Mouse (Mus musculus) heart, embryonic 14.5 days (tissue): Measurements from ENCODE around the gene Mpo. TPM values are rescaled to one million over a fixed set of nuclear protein-coding genes. Genes with fewer than 3 reads are reported as not detected.

ENCODE experiments used
- ATAC-seq: fragments of 200-750 bp; cut with Nextera tagmentation; 2 replicates; pipeline ENCODE4 v1.8.0; 2017; ENCODE audit warnings: low read depth, moderate TSS enrichment; ENCODE audit not compliant: insufficient number of reproducible peaks, insufficient read depth, low FRiP score
- H3K27ac ChIP-seq, 2 experiments: fragments of 200-500 bp in 1 of 2; fragments of 300-500 bp in 1 of 2; sonication (generic) in 1 of 2; replicated peaks in 1 of 2; 2 replicates each; pipeline ENCODE4 v1.5.1; 2012 to 2014; ENCODE audit warnings: low read depth in 2 of 2, low read length in 2 of 2, control low read depth in 1 of 2, mild to moderate bottlenecking in 1 of 2, mixed read lengths in 1 of 2; ENCODE audit not compliant: control insufficient read depth in 1 of 2, insufficient read depth in 1 of 2
- H3K27me3 ChIP-seq: fragments of 300-500 bp; sonication (generic); 2 replicates; pipeline ENCODE4 v1.6.1; 2014; ENCODE audit warnings: mild to moderate bottlenecking, low read length, control low read depth; ENCODE audit not compliant: control insufficient read depth, insufficient read depth
- H3K36me3 ChIP-seq: fragments of 300-500 bp; sonication (generic); 2 replicates; pipeline ENCODE4 v1.6.1; 2014; ENCODE audit warnings: mild to moderate bottlenecking, control low read depth, low read length, mixed read lengths; ENCODE audit not compliant: control insufficient read depth, insufficient read depth
- H3K4me1 ChIP-seq, 2 experiments: fragments of 200-500 bp in 1 of 2; fragments of 300-500 bp in 1 of 2; sonication (generic) in 1 of 2; 2 replicates each; pipeline ENCODE4 v1.6.1; 2012 to 2014; ENCODE audit warnings: low read length in 2 of 2, control low read depth in 1 of 2, mixed read lengths in 1 of 2; ENCODE audit not compliant: control insufficient read depth in 2 of 2, insufficient read depth in 2 of 2
- H3K4me2 ChIP-seq: fragments of 300-500 bp; sonication (generic); 2 replicates; pipeline ENCODE4 v1.6.1; 2014; ENCODE audit warnings: mild to moderate bottlenecking, low read length
- H3K4me3 ChIP-seq, 2 experiments: fragments of 200-500 bp in 1 of 2; fragments of 300-500 bp in 1 of 2; sonication (generic) in 1 of 2; 2 replicates each; pipeline ENCODE4 v1.5.1; 2012 to 2014; ENCODE audit warnings: low read length in 2 of 2, mild to moderate bottlenecking in 2 of 2, control low read depth in 1 of 2, low read depth in 1 of 2, moderate library complexity in 1 of 2; ENCODE audit not compliant: control insufficient read depth in 1 of 2, insufficient read depth in 1 of 2
- H3K9ac ChIP-seq: fragments of 300-500 bp; sonication (generic); 2 replicates; pipeline ENCODE4 v1.6.1; 2014; ENCODE audit warnings: mild to moderate bottlenecking, low read length
- H3K9me3 ChIP-seq: fragments of 300-500 bp; sonication (generic); 2 replicates; pipeline ENCODE4 v1.6.1; 2016; ENCODE audit warnings: low read length, control low read depth; ENCODE audit not compliant: control insufficient read depth
- WGBS: fragments of 180-500 bp; shearing (Covaris S2); extraction: QIAGEN DNeasy Blood & Tissue Kit; methylation state at CpG from one replicate; pipeline ENCODE4 v1.1.7; 2014; 5-methylcytosine and 5-hydroxymethylcytosine counted together
- polyA plus RNA-seq: library from polyadenylated mRNA; unstranded; fragments of >200 nt; fragmentation: Nextera tagmentation; extraction: Ambion mirVana; gene quantifications from 2 replicates; pipeline ENCODE4 v1.2.1, GENCODE M21; 2014

Mpo gene
- polyA plus RNA-seq, 1 experiment from 2014 or later, result 1.00 TPM

DNA sequence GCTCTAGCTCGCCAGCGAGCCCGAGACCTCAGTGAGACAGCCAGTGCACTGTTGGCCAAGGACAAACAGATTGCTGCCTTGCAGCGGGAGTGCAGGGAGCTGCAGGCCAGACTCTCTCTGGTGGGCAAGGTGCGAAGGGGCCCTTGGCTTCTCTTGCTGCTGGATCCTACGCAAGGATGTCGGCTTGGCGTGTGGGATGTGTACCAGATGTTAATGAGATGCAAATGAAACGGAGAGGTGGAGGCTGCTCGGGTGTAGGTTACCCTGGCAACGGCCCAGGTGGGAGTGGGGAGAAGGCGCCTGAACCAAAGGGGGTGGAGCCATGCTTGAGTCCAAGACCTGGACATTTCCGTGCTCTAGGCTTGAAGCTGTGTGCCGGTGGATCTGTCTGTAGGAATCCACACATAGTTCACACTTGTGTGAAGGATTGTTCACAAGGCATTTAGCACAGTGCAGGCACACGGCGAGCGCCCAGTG is 29.8 kb upstream of the Mpo start:
- Histone ChIP-seq H3K9ac (no peak overlapping the region; the same call in 1 of the 2 replicates), H3K4me3 (peak overlapping the region; percentile 37 to 40), H3K9me3 (no peaks in the 10 kb centered on the region), H3K4me2 (peak overlapping the region; percentile 75), H3K36me3 (no peaks in the 10 kb centered on the region), H3K4me1 (peaks cover 6 to 15% of the 10 kb centered on the region in 2 experiments; a peak in 3 of 4 replicates), H3K27ac (no peak overlapping the region), H3K27me3 (peaks cover 98% of the 10 kb centered on the region)
- no peak for ATAC-seq
- WGBS, result 3% methylated on average over 17 of the region's 17 CpGs

DNA sequence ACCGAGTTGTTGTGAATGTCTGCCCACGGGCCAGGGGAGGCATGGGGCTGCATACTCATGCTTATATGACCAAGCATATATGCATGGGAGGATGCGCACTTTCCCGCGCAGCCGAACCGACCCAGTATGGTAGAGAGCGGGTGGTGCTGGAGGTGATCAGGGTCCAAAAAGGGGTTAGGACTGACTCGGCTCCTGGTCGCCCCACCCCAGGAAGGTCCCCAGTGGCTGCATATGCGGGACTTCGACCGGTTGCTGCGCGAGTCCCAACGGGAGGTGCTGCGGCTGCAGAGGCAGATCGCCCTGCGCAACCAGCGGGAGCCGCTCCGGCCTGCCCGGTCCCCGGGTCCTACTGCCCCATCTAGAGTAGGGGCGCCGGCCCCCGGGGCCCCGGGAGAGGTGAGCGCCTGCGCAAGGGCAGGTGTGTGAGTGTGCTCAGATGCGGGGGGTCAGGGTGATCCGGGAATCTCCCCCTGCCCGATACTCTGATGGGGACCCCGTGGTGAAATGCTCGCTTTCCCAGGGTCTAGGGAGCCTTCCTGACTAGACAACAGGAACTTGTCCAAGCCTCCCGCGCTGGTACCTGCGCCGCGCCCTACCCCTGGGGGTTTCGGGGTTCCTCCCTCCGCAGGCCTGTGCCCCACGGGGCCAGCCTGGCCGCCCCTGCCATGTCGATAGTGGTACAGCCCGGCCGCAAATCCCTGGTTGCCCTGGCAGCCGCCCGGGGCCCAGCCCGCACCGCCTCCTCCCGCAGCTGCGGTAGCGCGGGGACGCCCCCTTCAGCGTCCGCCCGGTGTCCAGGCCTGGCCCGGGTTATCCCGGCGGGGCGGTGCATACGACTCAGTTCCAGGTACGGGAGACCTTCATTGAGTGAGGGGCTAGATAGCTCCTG is 29.1 kb upstream of the Mpo start:
- no peaks in the 10 kb centered on the region for H3K36me3 ChIP-seq
- no peak; the same call in 1 of the 2 replicates for ATAC-seq
- H3K9ac ChIP-seq, result peak overlapping the region; percentile 62
- 2% methylated on average over 65 of the region's 65 CpGs for WGBS
- H3K4me2 ChIP-seq, result peak overlapping the region; percentile 75
- H3K4me1 ChIP-seq, result peaks cover 6 to 15% of the 10 kb centered on the region in 2 experiments; a peak in 3 of 4 replicates
- peaks cover 93% of the 10 kb centered on the region for H3K27me3 ChIP-seq
- no peak overlapping the region for H3K27ac ChIP-seq
- H3K4me3 ChIP-seq, result peak overlapping the region; percentile 37 to 40
- H3K9me3 ChIP-seq, result no peaks in the 10 kb centered on the region

GRCm38 (mm10) chr11:87768745-87769144 is 24.6 kb upstream of the Mpo start:
- no peak overlapping the region for H3K9ac ChIP-seq
- peaks cover 49% of the 10 kb centered on the region for H3K27me3 ChIP-seq
- WGBS, result 69% methylated on average over 4 of the region's 4 CpGs
- no peak overlapping the region for H3K27ac ChIP-seq
- no peak for ATAC-seq
- no peak overlapping the region for H3K4me3 ChIP-seq
- H3K4me2 ChIP-seq, result no peak overlapping the region
- no peaks in the 10 kb centered on the region for H3K36me3 ChIP-seq
- peaks cover 3 to 10% of the 10 kb centered on the region in 2 experiments; a peak in 3 of 4 replicates for H3K4me1 ChIP-seq
- no peaks in the 10 kb centered on the region for H3K9me3 ChIP-seq

- ATAC-seq, result no peak
- whole genome bisulfite sequencing, result 49% methylated on average over 3 of the region's 3 CpGs
- H3K4me1 ChIP-seq, result no peaks in the 10 kb centered on the region
- no peaks in the 10 kb centered on the region for H3K9me3 ChIP-seq
- H3K4me2 ChIP-seq, result no peak overlapping the region
- no peak overlapping the region for H3K27ac ChIP-seq
- H3K27me3 ChIP-seq, result peaks cover 27% of the 10 kb centered on the region
- no peaks in the 10 kb centered on the region for H3K36me3 ChIP-seq
- H3K9ac ChIP-seq, result no peak overlapping the region
- no peak overlapping the region for H3K4me3 ChIP-seq
These were observed 22.4 kb upstream of the Mpo start for GRCm38 (mm10) chr11:87770989-87771388.

- Histone ChIP-seq H3K4me2 (no peak overlapping the region), H3K4me1 (no peaks in the 10 kb centered on the region), H3K36me3 (no peaks in the 10 kb centered on the region), H3K27ac (no peak overlapping the region), H3K27me3 (peaks cover 19% of the 10 kb centered on the region), H3K4me3 (no peak overlapping the region), H3K9ac (no peak overlapping the region), H3K9me3 (no peaks in the 10 kb centered on the region)
- WGBS, result 79% methylated on average over 3 of the region's 3 CpGs
- ATAC-seq, result no peak
These were observed 21.0 kb upstream of the Mpo start for GRCm38 (mm10) chr11:87772354-87772753.

GRCm38 (mm10) chr11:87778100-87778765 is 15.1 kb upstream of the Mpo start:
- H3K9me3 ChIP-seq, result no peaks in the 10 kb centered on the region
- H3K36me3 ChIP-seq, result no peaks in the 10 kb centered on the region
- H3K27ac ChIP-seq, result no peak overlapping the region
- peaks cover 42% of the 10 kb centered on the region for H3K27me3 ChIP-seq
- 10% methylated on average over 29 of the region's 32 CpGs for WGBS
- H3K4me2 ChIP-seq, result peak overlapping the region; percentile 75
- H3K4me1 ChIP-seq, result peaks cover 3 to 13% of the 10 kb centered on the region in 2 experiments; a peak in 3 of 4 replicates
- peak overlapping the region; percentile 22 to 39 for H3K4me3 ChIP-seq
- peak; percentile 40; the same call in 1 of the 2 replicates for ATAC-seq
- peak overlapping the region; percentile 64 for H3K9ac ChIP-seq

- no peaks in the 10 kb centered on the region for H3K9me3 ChIP-seq
- no peaks in the 10 kb centered on the region for H3K36me3 ChIP-seq
- ATAC-seq, result no peak
- 32% methylated on average over 12 of the region's 12 CpGs for WGBS
- H3K27ac ChIP-seq, result no peak overlapping the region
- H3K4me2 ChIP-seq, result peak overlapping the region; percentile 75
- H3K4me3 ChIP-seq, result peak overlapping the region; percentile 22 to 39
- H3K27me3 ChIP-seq, result peaks cover 42% of the 10 kb centered on the region
- peak overlapping the region; percentile 64; the same call in 1 of the 2 replicates for H3K9ac ChIP-seq
- peaks cover 3 to 13% of the 10 kb centered on the region in 2 experiments; a peak in 3 of 4 replicates for H3K4me1 ChIP-seq
These were observed 14.5 kb upstream of the Mpo start for GRCm38 (mm10) chr11:87778915-87779314.
